Mouse (Mus musculus): ENCODE measurements at regions not wholly inside any gene's neighbourhood (a gene's known extent, or its start where the extent isn't known, plus 50 kb on each side); places are given as distances from the start of the nearest gene placed in this dataset.

- DNase-seq (ENCODE audit: low spot score in 2 of 2): no peak
Measured at GRCm38 (mm10) chr1:41551271-41551670, 745.9 kb downstream of the Tmem182 start.

GRCm38 (mm10) chr1:41555607-41556006 is 750.2 kb downstream of the Tmem182 start:
- DNase-seq (ENCODE audit: low spot score in 2 of 2): peak in 1 of 2 experiments; percentile 50

- no peak for DNase-seq (ENCODE audit: low spot score in 2 of 2)
Measured at GRCm38 (mm10) chr1:41559101-41559665, 753.8 kb downstream of the Tmem182 start.

GRCm38 (mm10) chr1:41559991-41560390 is 754.6 kb downstream of the Tmem182 start:
- no peak for DNase-seq (ENCODE audit: low spot score in 2 of 2)

GRCm38 (mm10) chr1:41603471-41603870 is 798.1 kb downstream of the Tmem182 start:
- DNase-seq (ENCODE audit: low spot score in 2 of 2): no peak

GRCm38 (mm10) chr1:41604996-41605747 is 799.8 kb downstream of the Tmem182 start:
- peak in 1 of 2 experiments; percentile 64 for DNase-seq (ENCODE audit: low spot score in 2 of 2)

GRCm38 (mm10) chr1:41605748-41606131 is 800.3 kb downstream of the Tmem182 start:
- peak in 1 of 2 experiments; percentile 54 for DNase-seq (ENCODE audit: low spot score in 2 of 2)

GRCm38 (mm10) chr1:41610783-41611182 is 805.4 kb downstream of the Tmem182 start:
- DNase-seq (ENCODE audit: low spot score in 2 of 2): no peak

- peak in 1 of 2 experiments; percentile 7 for DNase-seq (ENCODE audit: low spot score in 2 of 2)
Measured at GRCm38 (mm10) chr1:41651804-41652203, 846.4 kb downstream of the Tmem182 start.

- no peak for DNase-seq (ENCODE audit: low spot score in 2 of 2)
Measured at GRCm38 (mm10) chr1:41652210-41652609, 846.8 kb downstream of the Tmem182 start.

- peak; percentile 76 to 86 for DNase-seq (ENCODE audit: low spot score in 2 of 2)
Measured at GRCm38 (mm10) chr1:41652646-41653427, 847.4 kb downstream of the Tmem182 start.

- DNase-seq (ENCODE audit: low spot score in 2 of 2): peak in 1 of 2 experiments; percentile 9
Measured at GRCm38 (mm10) chr1:41674086-41674485, 868.7 kb downstream of the Tmem182 start.

- DNase-seq (ENCODE audit: low spot score in 2 of 2): no peak
Measured at GRCm38 (mm10) chr1:41675345-41675744, 869.9 kb downstream of the Tmem182 start.

- no peak for DNase-seq (ENCODE audit: low spot score in 2 of 2)
Measured at GRCm38 (mm10) chr1:41705692-41706091, 900.3 kb downstream of the Tmem182 start.

GRCm38 (mm10) chr1:41742644-41743331 is 937.4 kb downstream of the Tmem182 start:
- no peak for DNase-seq (ENCODE audit: low spot score in 2 of 2)

- no peak for DNase-seq (ENCODE audit: low spot score in 2 of 2)
Measured at GRCm38 (mm10) chr1:41743332-41743710, 937.9 kb downstream of the Tmem182 start.

- no peak for DNase-seq (ENCODE audit: low spot score in 2 of 2)
Measured at GRCm38 (mm10) chr1:41744531-41744930, 939.1 kb downstream of the Tmem182 start.

GRCm38 (mm10) chr1:41759366-41759765 is 936.2 kb upstream of the Pou3f3 start:
- no peak for DNase-seq (ENCODE audit: low spot score in 2 of 2)

Measured in layer of hippocampus, postnatal 14 days (tissue).